Comparison of ENCODE assay signal across 8 mouse cellular contexts in the genomic region with DNA sequence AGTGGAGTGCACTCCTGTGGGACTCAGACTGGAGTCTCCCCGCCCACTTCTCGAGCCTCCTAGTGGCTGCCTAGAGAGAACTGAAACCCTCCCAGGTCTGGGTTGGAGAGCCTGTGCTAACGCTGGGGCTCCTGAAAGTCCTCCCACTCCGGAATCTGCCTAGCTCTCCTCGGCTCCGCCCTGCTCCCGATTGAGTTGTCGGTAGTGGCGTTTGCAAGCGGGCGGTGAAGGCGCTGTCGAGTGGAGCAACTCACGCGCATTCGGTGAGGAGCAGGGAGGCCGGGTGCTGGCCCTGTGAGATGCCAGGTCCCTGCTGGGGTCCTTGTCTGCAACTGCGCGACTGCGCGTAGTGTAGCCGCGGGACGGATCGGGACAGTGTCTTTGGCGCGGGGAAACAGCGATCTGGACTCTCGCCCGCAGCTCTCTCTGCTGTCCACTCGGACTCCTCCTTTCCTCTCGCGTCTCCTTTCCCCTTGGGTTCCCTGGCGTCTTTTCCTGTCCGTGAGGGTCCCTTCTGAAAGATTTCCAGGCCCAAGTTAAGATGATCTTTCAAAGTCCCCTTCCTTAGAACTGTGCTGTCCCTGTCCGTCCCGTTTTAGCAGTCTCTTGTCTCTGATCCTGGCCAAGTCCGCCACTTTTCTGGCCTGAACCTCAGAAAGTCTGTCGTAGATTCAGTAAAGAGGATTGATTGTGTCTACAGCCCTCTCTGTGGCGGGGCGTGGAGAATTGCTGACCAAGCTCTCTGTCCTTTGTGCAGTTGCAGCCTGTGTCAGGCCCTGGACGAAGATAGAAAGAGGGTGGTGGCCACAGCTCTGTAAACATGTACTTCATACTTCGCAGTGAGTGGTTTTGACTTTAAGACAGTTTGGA. TPM values are rescaled to one million over a fixed set of nuclear protein-coding genes. Genes with fewer than 3 reads are reported as not detected.
DNase-seq lines count a peak whose midpoint lies in the region; ATAC-seq and TF ChIP-seq lines count a peak whose summit lies in the region.

No protein-coding gene starts in this region.

- H3K27me3 ChIP-seq in limb, embryonic 14.5 days (ENCODE audit: control insufficient read depth, insufficient read depth, low read length), result no peaks in the 10 kb centered on the region
- no peaks in the 10 kb centered on the region for H3K27me3 ChIP-seq in midbrain, embryonic 16.5 days (ENCODE audit: control insufficient read depth, insufficient read depth, low read depth, low read length)
- H3K27me3 ChIP-seq in spleen, adult 2 months (ENCODE audit: control insufficient read depth, insufficient read depth, low read length), result no peaks in the 10 kb centered on the region

- 1% methylated on average over 39 of the region's 43 CpGs for WGBS in limb, embryonic 14.5 days
- under 1% methylated on average over 43 of the region's 43 CpGs for WGBS in midbrain, embryonic 16.5 days
- WGBS in spleen, adult 2 months, result 1% methylated on average over 43 of the region's 43 CpGs

- peak overlapping the region; percentile 74 for H3K9ac ChIP-seq in limb, embryonic 14.5 days (ENCODE audit: low read depth, low read length, severe bottlenecking)
- peak overlapping the region; percentile 53 for H3K9ac ChIP-seq in midbrain, embryonic 16.5 days (ENCODE audit: low read depth, low read length)

- peak overlapping the region; percentile 95 for H3K27ac ChIP-seq in bone marrow macrophage, adult 2 months (ENCODE audit: insufficient read depth, low read depth, low read length)
- peak overlapping the region; percentile 82 for H3K27ac ChIP-seq in embryonic fibroblast, embryonic 13.5 days (ENCODE audit: insufficient read depth, low read length)
- peak overlapping the region; percentile 93 for H3K27ac ChIP-seq in limb, embryonic 14.5 days (replicated peaks; ENCODE audit: low read depth, low read length)
- peak overlapping the region; percentile 59 for H3K27ac ChIP-seq in midbrain, embryonic 16.5 days (ENCODE audit: low read length)
- H3K27ac ChIP-seq in spleen, adult 2 months (ENCODE audit: insufficient read depth, low read length), result peak overlapping the region; percentile 72

- H3K4me2 ChIP-seq in limb, embryonic 14.5 days (replicated peaks; ENCODE audit: low read depth, low read length, severe bottlenecking), result peak overlapping the region; percentile 52
- peak overlapping the region; percentile 66 for H3K4me2 ChIP-seq in midbrain, embryonic 16.5 days (ENCODE audit: low read length)

- peak; percentile 94 for ATAC-seq in limb, embryonic 14.5 days (ENCODE audit: low FRiP score, low read depth)
- ATAC-seq in midbrain, embryonic 16.5 days, result peak; percentile 95

- TF ChIP-seq CTCF in bone marrow macrophage, adult 2 months (IDR thresholded peaks at IDR 0.05; ENCODE audit: low read depth, low read length), result no peak
- TF ChIP-seq CTCF in embryonic fibroblast, embryonic 13.5 days (IDR thresholded peaks at IDR 0.05; ENCODE audit: borderline replicate concordance, insufficient read depth, low read length), result no peak
- 0 out of 2 replicates have a peak, but pooled peaks have one; percentile 7 for TF ChIP-seq CTCF in spleen, adult 2 months (IDR thresholded peaks at IDR 0.05; ENCODE audit: extremely low read depth, insufficient read depth, insufficient read length, insufficient replicate concordance)

- H3K4me3 ChIP-seq in bone marrow macrophage, adult 2 months (ENCODE audit: insufficient read depth, low read length), result peak overlapping the region; percentile 92
- peak overlapping the region; percentile 60 for H3K4me3 ChIP-seq in embryonic fibroblast, embryonic 13.5 days (ENCODE audit: insufficient read depth, low read length)
- H3K4me3 ChIP-seq in limb, embryonic 14.5 days (replicated peaks; ENCODE audit: low read length), result peak overlapping the region; percentile 56
- peak overlapping the region; percentile 39 for H3K4me3 ChIP-seq in midbrain, embryonic 16.5 days (ENCODE audit: low read depth, low read length)
- peak overlapping the region; percentile 69 for H3K4me3 ChIP-seq in spleen, adult 2 months (ENCODE audit: extremely low read depth, insufficient read depth, insufficient read length)

- H3K36me3 ChIP-seq in limb, embryonic 14.5 days (ENCODE audit: control insufficient read depth, insufficient read depth, low read length), result no peaks in the 10 kb centered on the region
- peaks cover 3% of the 10 kb centered on the region; the same call in 1 of the 2 replicates for H3K36me3 ChIP-seq in midbrain, embryonic 16.5 days (ENCODE audit: control insufficient read depth, insufficient read depth, low read length)
- H3K36me3 ChIP-seq in spleen, adult 2 months (ENCODE audit: control insufficient read depth, insufficient read depth, low read length), result 0 out of 2 replicates have a peak, but pooled peaks cover 2% of the 10 kb centered on the region

- no peak for TF ChIP-seq POLR2A in bone marrow macrophage, adult 2 months (IDR thresholded peaks at IDR 0.05; ENCODE audit: borderline replicate concordance, low read depth, low read length)
- peak; percentile 91 for TF ChIP-seq POLR2A in embryonic fibroblast, embryonic 13.5 days (IDR thresholded peaks at IDR 0.05; ENCODE audit: low read depth, low read length)
- TF ChIP-seq POLR2A in limb, embryonic 14.5 days (IDR thresholded peaks at IDR 0.05; ENCODE audit: borderline replicate concordance, extremely low read depth, insufficient read depth, insufficient read length), result peak; percentile 93; the same call in 1 of the 2 replicates
- TF ChIP-seq POLR2A in spleen, adult 2 months (IDR thresholded peaks at IDR 0.05; ENCODE audit: low read depth, low read length), result peak; percentile 17; the same call in 1 of the 2 replicates

- DNase-seq in B cell, adult 2 months, result peak; percentile 47 to 50
- peak; percentile 87 for DNase-seq in heart, adult 8-10 months (ENCODE audit: low spot score)
- peak; percentile 84 to 88 for DNase-seq in kidney, adult 8-10 months
- peak; percentile 95 for DNase-seq in limb, embryonic 14.5 days (ENCODE audit: low spot score)
- peak; percentile 18 to 35 for DNase-seq in spleen, adult 2 months (ENCODE audit: low read depth in 1 of 2, low spot score in 2 of 2)

- H3K9me3 ChIP-seq in limb, embryonic 14.5 days (ENCODE audit: control insufficient read depth, low read length), result no peaks in the 10 kb centered on the region
- H3K9me3 ChIP-seq in midbrain, embryonic 16.5 days (replicated peaks; ENCODE audit: control insufficient read depth, low read length, poor library complexity, severe bottlenecking), result no peaks in the 10 kb centered on the region

- H3K4me1 ChIP-seq in bone marrow macrophage, adult 2 months (ENCODE audit: control insufficient read depth, insufficient read depth, low read length), result peaks cover 5% of the 10 kb centered on the region; the same call in 1 of the 2 replicates
- H3K4me1 ChIP-seq in embryonic fibroblast, embryonic 13.5 days (ENCODE audit: control insufficient read depth, insufficient read depth, low read length), result no peaks in the 10 kb centered on the region
- 0 out of 2 replicates have a peak, but pooled peaks cover 2% of the 10 kb centered on the region for H3K4me1 ChIP-seq in limb, embryonic 14.5 days (ENCODE audit: control insufficient read depth, insufficient read depth, low read length)
- H3K4me1 ChIP-seq in midbrain, embryonic 16.5 days (ENCODE audit: control insufficient read depth, insufficient read depth, low read length), result peaks cover 6% of the 10 kb centered on the region; the same call in 1 of the 2 replicates
- peaks cover 3% of the 10 kb centered on the region; the same call in 1 of the 2 replicates for H3K4me1 ChIP-seq in spleen, adult 2 months (ENCODE audit: control insufficient read depth, insufficient read depth, insufficient read length)

RNA-seq across cellular contexts. Expression of a gene that starts 26.9 kb away (rescaled TPM):
- 2.8 and 3.0 TPM in 2 replicates for polyA plus RNA-seq in bone marrow macrophage, adult 2 months (2012; ENCODE audit: insufficient read depth, insufficient read length, missing spikeins)
- polyA plus RNA-seq in embryonic fibroblast, embryonic 13.5 days (2011; ENCODE audit: insufficient read length, low read depth, missing spikeins), result 1.8 and 2.7 TPM in 2 replicates
- 1 to 10 TPM; 1.7 to 1.9 (median 1.7) TPM for total RNA-seq in heart, adult 8-10 months (2022)
- polyA plus RNA-seq in limb, embryonic 14.5 days (2012; rRNA removed), result 1.9 and 2.1 TPM in 2 replicates
- 2.7 and 3.0 TPM in 2 replicates for polyA plus RNA-seq in limb, embryonic 14.5 days (2014; fragmentation: Nextera tagmentation; extraction: Ambion mirVana)
- 3.7 and 4.1 TPM in 2 replicates for polyA plus RNA-seq in midbrain, embryonic 16.5 days (2015; fragmentation: Nextera tagmentation; extraction: Ambion mirVana)
- 0.26 and 0.34 TPM in 2 replicates for polyA plus RNA-seq in spleen, adult 2 months (2012; rRNA removed)

Comparison
In these comparisons a context has a peak if more than half of its experiments do, and no peak if none do; other contexts are left out.
1. Peak in every context shown above with its lines: DNase-seq, ATAC-seq, H3K4me3 ChIP-seq and H3K27ac ChIP-seq.
2. DNase-seq: peak in every context shown above with its lines; median percentile 95 in limb, embryonic 14.5 days; 87 in heart, adult 8-10 months; 86 in kidney, adult 8-10 months; 48 in B cell, adult 2 months; 26 in spleen, adult 2 months.
3. H3K4me3 ChIP-seq: peak in every context shown above with its lines; median percentile 92 in bone marrow macrophage, adult 2 months; 69 in spleen, adult 2 months; 60 in embryonic fibroblast, embryonic 13.5 days; 56 in limb, embryonic 14.5 days; 39 in midbrain, embryonic 16.5 days.